Mouse (Mus musculus) MEL (cell line): ENCODE data around the gene Palld. TPM values are rescaled to one million over a fixed set of nuclear protein-coding genes. Genes with fewer than 3 reads are reported as not detected.

Source experiments
- DNase-seq: peaks from one replicate; pipeline ENCODE4 v3.0.0; 2011; ENCODE audit warnings: low read depth, low spot score
- H3K27ac ChIP-seq: 2 replicates; pipeline ENCODE4 v1.5.1; 2012; ENCODE audit warnings: low read depth, mild to moderate bottlenecking, control low read depth, low read length, moderate library complexity; ENCODE audit not compliant: control insufficient read depth
- H3K27me3 ChIP-seq, 2 experiments: fragments of 150-350 bp in 1 of 2; sonication (generic) in 1 of 2; 2 replicates each; pipeline ENCODE4 v1.6.1; 2012; ENCODE audit warnings: low read length in 2 of 2, mild to moderate bottlenecking in 2 of 2, improper control_type of control experiment in 1 of 2, moderate library complexity in 1 of 2; ENCODE audit not compliant: insufficient read depth in 2 of 2, control insufficient read depth in 1 of 2
- H3K36me3 ChIP-seq, 2 experiments: 2 replicates each; pipeline ENCODE4 v1.6.1; 2012 to 2014; ENCODE audit warnings: low read length in 2 of 2, improper control_type of control experiment in 1 of 2, inconsistent platforms in 1 of 2, mild to moderate bottlenecking in 1 of 2; ENCODE audit not compliant: insufficient read depth in 2 of 2, control insufficient read depth in 1 of 2
- H3K4me1 ChIP-seq, 2 experiments: fragments of 150-350 bp in 1 of 2; sonication (generic) in 1 of 2; 2 replicates each; pipeline ENCODE4 v1.6.1; 2012; ENCODE audit warnings: low read length in 2 of 2, improper control_type of control experiment in 1 of 2, mild to moderate bottlenecking in 1 of 2; ENCODE audit not compliant: insufficient read depth in 2 of 2, control insufficient read depth in 1 of 2
- H3K4me3 ChIP-seq, 2 experiments: fragments of 150-350 bp in 1 of 2; sonication (generic) in 1 of 2; 2 replicates each; pipeline ENCODE4 v1.5.1; 2012; ENCODE audit warnings: low read depth in 2 of 2, low read length in 2 of 2, mild to moderate bottlenecking in 2 of 2, moderate library complexity in 2 of 2, control low read depth in 1 of 2, improper control_type of control experiment in 1 of 2; ENCODE audit not compliant: control insufficient read depth in 1 of 2, insufficient read depth in 1 of 2
- H3K79me2 ChIP-seq: 2 replicates; pipeline ENCODE4 v1.6.1; 2012; ENCODE audit warnings: mild to moderate bottlenecking, low read length, moderate library complexity; ENCODE audit not compliant: control insufficient read depth, poor library complexity, insufficient read depth
- H3K9ac ChIP-seq: 2 replicates; pipeline ENCODE4 v1.6.1; 2012; ENCODE audit warnings: low read depth, mild to moderate bottlenecking, control low read depth, low read length, moderate library complexity; ENCODE audit not compliant: control insufficient read depth, poor library complexity, severe bottlenecking
- H3K9me3 ChIP-seq: fragments of 150-350 bp; sonication (generic); replicated peaks from 2 replicates; pipeline ENCODE4 v1.6.1; 2012; ENCODE audit warnings: mild to moderate bottlenecking, low read length, improper control_type of control experiment, moderate library complexity; ENCODE audit not compliant: insufficient read depth
- CTCF ChIP-seq, 3 experiments: IDR thresholded peaks in 2 of 3; conservative IDR thresholded peaks in 1 of 3; 2 replicates each; pipeline ENCODE4 v1.5.1; 2011 to 2012; ENCODE audit warnings: low read length in 3 of 3, low read depth in 2 of 3, mild to moderate bottlenecking in 2 of 3, improper control_type of control experiment in 1 of 3, inconsistent platforms in 1 of 3, mixed read lengths in 1 of 3, moderate library complexity in 1 of 3; ENCODE audit not compliant: control insufficient read depth in 1 of 3, insufficient read depth in 1 of 3, poor library complexity in 1 of 3, severe bottlenecking in 1 of 3
- E2F4 ChIP-seq: IDR thresholded peaks from 2 replicates; pipeline ENCODE4 v1.6.1; 2011; ENCODE audit warnings: low read depth, low read length, improper control_type of control experiment, borderline replicate concordance
- EP300 ChIP-seq, 2 experiments: IDR thresholded peaks; 2 replicates each; pipeline ENCODE4 v1.6.1; 2011; ENCODE audit warnings: improper control_type of control experiment in 2 of 2, low read length in 2 of 2, low read depth in 1 of 2, mild to moderate bottlenecking in 1 of 2
- GABPA ChIP-seq: IDR thresholded peaks from 2 replicates; pipeline ENCODE4 v1.6.1; 2012; ENCODE audit warnings: low read depth, mild to moderate bottlenecking, inconsistent platforms, low read length, improper control_type of control experiment, moderate library complexity
- MAZ ChIP-seq: IDR thresholded peaks from 2 replicates; pipeline ENCODE4 v1.6.1; 2012; ENCODE audit warnings: low read depth, mild to moderate bottlenecking, inconsistent platforms, low read length, improper control_type of control experiment
- MEF2A ChIP-seq: IDR thresholded peaks from 2 replicates; pipeline ENCODE4 v1.6.1; 2014; ENCODE audit warnings: low read depth, mild to moderate bottlenecking, inconsistent platforms, low read length, improper control_type of control experiment; ENCODE audit not compliant: poor library complexity, insufficient replicate concordance, severe bottlenecking; ENCODE audit errors: extremely low read depth
- POLR2AphosphoS2 ChIP-seq: IDR thresholded peaks from 2 replicates; pipeline ENCODE4 v1.6.1; 2011; ENCODE audit warnings: low read length, improper control_type of control experiment
- RAD21 ChIP-seq: IDR thresholded peaks from 2 replicates; pipeline ENCODE4 v1.6.1; 2011; ENCODE audit warnings: mild to moderate bottlenecking, low read depth, low read length, improper control_type of control experiment
- SMC3 ChIP-seq: IDR thresholded peaks from 2 replicates; pipeline ENCODE4 v1.6.1; 2011; ENCODE audit warnings: low read depth, low read length, improper control_type of control experiment
- TBP ChIP-seq: IDR thresholded peaks from 2 replicates; pipeline ENCODE4 v1.8.0; 2011; ENCODE audit warnings: low read depth, low read length, improper control_type of control experiment
- TCF12 ChIP-seq: IDR thresholded peaks from 2 replicates; pipeline ENCODE4 v1.6.1; 2014; ENCODE audit warnings: low read depth, mild to moderate bottlenecking, inconsistent platforms, low read length, improper control_type of control experiment, moderate library complexity
- UBTF ChIP-seq: IDR thresholded peaks from 2 replicates; pipeline ENCODE4 v1.6.1; 2012; ENCODE audit warnings: low read depth, mild to moderate bottlenecking, inconsistent platforms, low read length, improper control_type of control experiment, moderate library complexity, borderline replicate concordance; ENCODE audit not compliant: insufficient read depth
- USF1 ChIP-seq: IDR thresholded peaks from 2 replicates; pipeline ENCODE4 v1.6.1; 2014; ENCODE audit warnings: low read depth, mild to moderate bottlenecking, inconsistent platforms, low read length, improper control_type of control experiment, moderate library complexity
- USF2 ChIP-seq, 2 experiments: IDR thresholded peaks; 2 replicates each; pipeline ENCODE4 v1.6.1; 2011 to 2012; ENCODE audit warnings: improper control_type of control experiment in 2 of 2, low read length in 2 of 2, borderline replicate concordance in 1 of 2, inconsistent platforms in 1 of 2, low read depth in 1 of 2, mild to moderate bottlenecking in 1 of 2; ENCODE audit not compliant: insufficient read depth in 1 of 2
- ZKSCAN1 ChIP-seq: IDR thresholded peaks from 2 replicates; pipeline ENCODE4 v1.6.1; 2012; ENCODE audit warnings: low read depth, mild to moderate bottlenecking, inconsistent platforms, low read length, improper control_type of control experiment, moderate library complexity
- ZMIZ1 ChIP-seq: IDR thresholded peaks from 2 replicates; pipeline ENCODE4 v1.6.1; 2012; ENCODE audit warnings: low read depth, mild to moderate bottlenecking, inconsistent platforms, low read length, improper control_type of control experiment, moderate library complexity
- polyA plus RNA-seq, 2 experiments: library from polyadenylated mRNA; stranded (reverse) in 1 of 2; unstranded in 1 of 2; fragments of >175 nt in 1 of 2; fragments of >200 nt in 1 of 2; gene quantifications; 2 replicates each; pipeline versions ENCODE4 v1.2.1 to v1.2.4; 2012; ENCODE audit warnings: low replicate concordance in 2 of 2, low read depth in 1 of 2; ENCODE audit not compliant: insufficient read length in 2 of 2, insufficient read depth in 1 of 2, missing spikeins in 1 of 2
- total RNA-seq: library from RNA; depleted of rRNA; stranded (reverse); fragments of 300-350 nt; gene quantifications from 2 replicates; pipeline ENCODE4 v1.2.3, GENCODE M21; 2012

Gene Palld
- total and polyA plus RNA-seq, 3 experiments, result 0.23 to 1.9 TPM; not detected in 1

DNA sequence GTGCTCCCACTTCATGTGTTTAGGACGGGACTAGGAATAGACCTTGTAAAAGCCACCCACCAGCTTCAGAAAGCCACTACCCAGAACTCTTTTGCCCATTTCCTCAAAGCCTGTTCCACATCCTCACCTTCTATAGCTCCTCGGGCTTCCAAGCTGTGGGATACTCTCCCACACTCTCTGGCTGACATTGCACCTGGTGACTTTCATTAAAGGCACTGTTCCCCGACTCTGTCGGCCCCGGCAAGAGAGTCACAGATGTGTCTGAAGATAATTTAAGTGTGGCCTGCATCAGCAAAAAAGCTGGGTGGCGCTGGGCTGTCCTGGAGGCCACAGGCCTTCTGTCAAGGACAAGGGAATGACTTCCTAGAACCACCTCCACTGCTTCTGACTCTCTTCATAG, 350.3 kb downstream of the Palld start:
- no peak overlapping the region for H3K4me3 ChIP-seq

DNA sequence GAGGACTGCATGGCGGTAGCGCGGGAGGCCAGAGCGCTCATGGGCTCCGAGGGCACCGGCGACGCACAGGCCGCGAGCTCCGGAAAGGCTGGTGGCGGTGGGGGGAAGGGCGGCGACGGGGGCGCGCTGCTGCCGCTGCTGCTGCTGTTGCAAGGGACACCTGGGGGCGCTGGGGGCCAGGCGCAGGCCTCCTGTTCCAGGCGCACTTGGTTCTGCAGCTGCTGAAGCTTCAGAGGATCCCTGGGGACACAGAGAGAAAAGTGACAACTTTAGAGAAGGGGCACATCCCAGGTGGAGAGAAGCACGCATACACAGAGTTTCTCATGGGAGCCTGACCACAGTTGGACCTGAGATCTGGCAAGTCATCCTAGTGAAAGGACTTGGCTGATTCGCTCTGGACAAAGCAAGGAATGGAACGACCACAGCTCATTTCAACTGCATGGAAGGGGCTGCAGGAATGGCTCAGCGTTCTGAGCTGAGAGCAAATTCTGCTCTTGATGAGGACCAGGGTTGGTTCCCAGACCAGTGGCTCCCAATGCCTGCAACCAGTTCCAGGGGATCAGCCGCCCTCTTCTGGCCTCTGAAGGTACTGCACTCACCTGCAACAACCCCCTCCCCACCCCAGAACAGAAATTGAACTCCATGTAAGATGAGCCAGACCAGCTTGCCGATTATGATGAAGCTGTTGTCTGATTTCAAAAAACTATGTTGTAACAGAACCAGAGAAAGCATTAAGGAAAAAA, 352.3 kb downstream of the Palld start:
- Histone ChIP-seq H3K9me3 (no peaks in the 10 kb centered on the region), H3K27me3 (peaks cover 0 to under 1% of the 10 kb centered on the region in 2 experiments; a peak in 1 of 4 replicates), H3K4me3 (no peak overlapping the region), H3K79me2 (no peaks in the 10 kb centered on the region), H3K4me1 (no peaks in the 10 kb centered on the region), H3K9ac (no peak overlapping the region), H3K27ac (no peak overlapping the region), H3K36me3 (no peaks in the 10 kb centered on the region)
- peak; percentile 45 for TF ChIP-seq SMC3
- no peak for TF ChIP-seq GABPA
- TF ChIP-seq TBP, result no peak
- TF ChIP-seq ZKSCAN1, result no peak
- TF ChIP-seq CTCF (IDR thresholded peaks at IDR 0.05 in 2 of 3, conservative IDR thresholded peaks at IDR 0.05 in 1 of 3; ENCODE audit: control insufficient read depth in 1 of 3, insufficient read depth in 1 of 3, low read depth in 2 of 3, low read length in 3 of 3, poor library complexity in 1 of 3, severe bottlenecking in 1 of 3), result peak; percentile 48 to 72 (median 67)
- TF ChIP-seq MAZ, result no peak
- TF ChIP-seq USF2 (IDR thresholded peaks at IDR 0.05; ENCODE audit: borderline replicate concordance in 1 of 2, insufficient read depth in 1 of 2, low read depth in 1 of 2, low read length in 2 of 2), result no peak
- no peak for TF ChIP-seq TCF12
- TF ChIP-seq ZMIZ1, result no peak
- TF ChIP-seq EP300 (IDR thresholded peaks at IDR 0.05; ENCODE audit: low read depth in 1 of 2, low read length in 2 of 2), result no peak
- peak; percentile 32 for TF ChIP-seq RAD21
- TF ChIP-seq MEF2A, result no peak
- TF ChIP-seq UBTF, result no peak
- TF ChIP-seq POLR2AphosphoS2, result no peak
- peak; percentile 36 for DNase-seq

More for the DNA sequence above, 350.3 kb downstream of the Palld start:
- no peak for DNase-seq
- H3K27ac ChIP-seq, result no peak overlapping the region
- no peak for TF ChIP-seq E2F4
- no peak for TF ChIP-seq EP300 (IDR thresholded peaks at IDR 0.05; ENCODE audit: low read depth in 1 of 2, low read length in 2 of 2)
- no peak for TF ChIP-seq USF1
- TF ChIP-seq, all 39 proteins: peak for 0
- Histone ChIP-seq H3K27me3 (no peaks in the 10 kb centered on the region; a peak in 1 of 4 replicates), H3K79me2 (no peaks in the 10 kb centered on the region), H3K36me3 (no peaks in the 10 kb centered on the region), H3K4me1 (no peaks in the 10 kb centered on the region), H3K9me3 (no peaks in the 10 kb centered on the region), H3K9ac (no peak overlapping the region)
